Mouse (Mus musculus) heart, postnatal 14 days (tissue): ENCODE data around the gene Phlda2. TPM values are rescaled to one million over a fixed set of nuclear protein-coding genes. Genes with fewer than 3 reads are reported as not detected.

Source experiments
- DNase-seq, 2 experiments: peaks; one replicate each; pipeline ENCODE4 v3.0.0; 2021 to 2022
- intact Hi-C: fragments of 180-260 bp; cut with DNase I; formaldehyde crosslinking; loops from one replicate; pipeline ENCODE4 v1.15.1; 2025
- total RNA-seq, 2 experiments: library from RNA; stranded (reverse); gene quantifications; 2 replicates each; pipeline ENCODE4 v1.2.3; 2021

Phlda2 gene
- total RNA-seq, 2 experiments from 2014 or later = not detected

DNA sequence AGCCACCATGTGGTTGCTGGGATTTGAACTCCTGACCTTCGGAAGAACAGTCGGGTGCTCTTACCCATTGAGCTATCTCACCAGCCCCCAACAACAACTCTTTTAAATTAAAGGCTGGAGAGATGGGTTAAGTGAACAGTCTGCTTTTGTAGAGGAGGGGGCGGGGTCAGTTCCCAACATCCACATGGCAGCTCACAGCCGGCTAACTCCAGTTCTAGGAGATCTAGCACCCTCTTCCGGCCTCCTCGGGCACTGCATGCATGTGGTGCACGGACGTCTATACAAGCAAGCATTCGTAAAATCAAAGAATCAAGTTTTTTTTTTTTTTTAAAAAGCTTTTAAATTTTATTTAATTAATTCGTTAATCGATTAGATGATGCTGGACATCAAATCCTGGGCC is 2.9 kb upstream of the Phlda2 start:
- DNase-seq = peak; percentile 77 to 88
- intact Hi-C loops = loop anchor here (1.0 to 5.0 kb wide), 2 partner anchors 26 to 34 kb away; partner anchors contain the start of gene Slc22a18

DNA sequence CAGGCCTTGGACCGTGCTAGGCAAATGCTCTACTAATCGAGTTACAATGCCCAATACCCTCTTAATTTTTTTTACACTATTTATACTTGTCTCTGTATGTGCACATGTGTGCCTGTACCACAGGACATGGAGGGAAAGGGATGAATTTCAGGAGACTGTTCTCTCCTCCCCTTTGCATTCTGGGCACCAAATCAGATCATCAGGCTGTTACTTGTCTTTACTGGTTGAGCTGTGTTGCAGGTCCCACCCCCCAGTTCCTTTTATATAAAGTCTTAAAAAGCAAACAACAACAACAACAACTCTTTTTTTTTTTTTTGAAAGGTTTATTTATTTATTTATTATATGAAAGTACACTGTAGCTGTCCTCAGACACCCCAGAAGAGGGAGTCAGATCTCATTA is 2.5 kb upstream of the Phlda2 start:
- DNase-seq = no peak
- intact Hi-C loops = loop anchor here (5.0 kb wide), 1 partner anchor 33 kb away; the partner anchor contains the start of gene Slc22a18

DNA sequence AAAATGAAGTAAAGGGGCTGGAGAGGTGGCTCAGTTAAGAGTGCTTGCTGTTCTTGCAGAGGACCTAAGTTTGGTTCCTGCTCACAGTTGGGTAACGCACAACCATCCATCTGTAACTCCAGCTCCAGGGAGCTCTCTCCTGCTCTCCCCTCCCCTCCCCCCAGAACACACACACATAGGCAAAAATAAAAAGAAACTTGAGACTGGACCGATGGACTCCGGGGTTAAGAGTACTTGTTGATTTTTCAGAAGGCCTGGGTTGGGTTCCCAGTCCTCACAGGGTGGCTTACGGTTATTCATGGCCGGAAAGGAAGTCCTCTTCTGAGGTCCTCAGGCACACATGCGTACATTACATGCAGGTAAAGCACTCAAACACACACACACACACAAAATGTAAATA is 976 bp upstream of the Phlda2 start:
- intact Hi-C loops = no loop called here
- DNase-seq = no peak

DNA sequence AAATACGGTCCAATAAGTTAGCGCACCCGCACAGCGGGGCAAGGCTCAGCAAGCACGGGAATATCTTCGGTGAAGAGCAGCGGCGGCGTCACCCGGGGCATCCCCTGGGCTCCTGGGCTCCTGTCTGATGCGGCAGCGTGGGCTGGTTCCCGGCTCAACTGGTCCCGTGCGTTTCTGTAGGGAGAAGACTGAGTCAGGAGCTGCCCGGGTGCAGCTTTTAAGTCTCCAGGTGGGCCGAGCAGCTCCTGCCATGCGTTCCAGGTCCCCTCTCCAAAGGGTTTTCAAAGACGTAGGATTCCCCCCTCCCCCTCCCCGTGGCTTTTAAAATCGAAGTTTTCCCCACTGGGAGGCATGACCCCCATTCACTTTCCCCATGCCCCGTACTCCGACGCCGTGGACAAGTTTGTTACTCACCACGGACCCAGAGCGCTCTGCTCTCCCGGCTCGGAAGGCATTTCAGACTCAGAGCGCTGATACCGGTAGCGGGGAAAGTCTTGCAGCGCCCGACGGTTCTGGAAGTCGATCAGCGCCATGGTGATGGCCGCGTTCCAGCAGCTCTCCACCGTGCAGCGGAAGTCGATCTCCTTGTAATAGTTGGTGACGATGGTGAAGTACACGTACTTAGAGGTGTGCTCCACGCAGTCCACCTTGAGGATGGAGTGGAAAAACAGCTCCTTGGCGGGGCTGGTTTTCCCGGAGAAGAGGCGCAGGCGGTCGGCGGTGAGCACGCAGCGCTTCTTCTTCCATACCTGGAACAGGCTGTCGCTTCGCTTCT is 1.1 kb downstream of the Phlda2 start:
- peak; percentile 46 to 58 for DNase-seq
- intact Hi-C loops = no loop called here

DNA sequence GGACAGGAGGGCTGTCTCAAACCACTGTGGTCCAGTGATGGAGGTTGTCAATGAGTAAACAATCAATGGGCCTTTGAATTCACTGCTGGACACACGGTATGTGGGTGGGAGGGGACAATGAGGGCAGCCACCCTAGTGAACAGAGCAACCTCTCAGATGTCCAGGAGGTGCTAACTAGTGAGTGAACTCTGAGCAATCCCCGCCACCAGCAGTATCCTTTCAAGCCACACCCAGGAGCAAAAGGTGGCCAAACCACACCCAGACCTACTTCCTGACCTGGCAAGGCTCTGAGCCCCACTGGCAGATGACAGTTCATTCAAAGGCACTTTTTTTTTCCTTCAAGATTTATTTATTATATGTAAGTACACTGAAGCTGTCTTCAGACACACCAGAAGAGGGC is 2.0 kb downstream of the Phlda2 start:
- intact Hi-C loops = no loop called here
- no peak for DNase-seq

DNA sequence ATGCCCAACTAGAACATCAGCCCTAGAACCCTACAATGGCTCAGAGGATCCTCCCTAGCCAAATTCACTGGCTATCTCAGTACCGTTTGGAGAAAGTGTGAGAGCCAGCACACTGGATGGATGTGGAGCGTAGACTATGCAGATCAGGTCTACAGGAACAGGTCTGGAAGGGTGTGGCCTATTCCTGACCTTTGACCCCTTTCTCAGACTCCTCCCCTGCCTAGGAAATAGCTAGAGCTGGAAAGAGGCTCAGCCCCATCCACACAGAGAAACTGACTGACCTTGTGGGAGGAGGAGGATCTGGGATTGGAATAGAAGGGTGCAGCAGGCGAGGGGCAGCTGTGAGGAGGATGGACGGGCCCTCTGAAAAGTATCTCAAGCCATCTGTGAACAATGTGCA is 4.4 kb downstream of the Phlda2 start:
- no peak for DNase-seq
- intact Hi-C loops = no loop called here

DNA sequence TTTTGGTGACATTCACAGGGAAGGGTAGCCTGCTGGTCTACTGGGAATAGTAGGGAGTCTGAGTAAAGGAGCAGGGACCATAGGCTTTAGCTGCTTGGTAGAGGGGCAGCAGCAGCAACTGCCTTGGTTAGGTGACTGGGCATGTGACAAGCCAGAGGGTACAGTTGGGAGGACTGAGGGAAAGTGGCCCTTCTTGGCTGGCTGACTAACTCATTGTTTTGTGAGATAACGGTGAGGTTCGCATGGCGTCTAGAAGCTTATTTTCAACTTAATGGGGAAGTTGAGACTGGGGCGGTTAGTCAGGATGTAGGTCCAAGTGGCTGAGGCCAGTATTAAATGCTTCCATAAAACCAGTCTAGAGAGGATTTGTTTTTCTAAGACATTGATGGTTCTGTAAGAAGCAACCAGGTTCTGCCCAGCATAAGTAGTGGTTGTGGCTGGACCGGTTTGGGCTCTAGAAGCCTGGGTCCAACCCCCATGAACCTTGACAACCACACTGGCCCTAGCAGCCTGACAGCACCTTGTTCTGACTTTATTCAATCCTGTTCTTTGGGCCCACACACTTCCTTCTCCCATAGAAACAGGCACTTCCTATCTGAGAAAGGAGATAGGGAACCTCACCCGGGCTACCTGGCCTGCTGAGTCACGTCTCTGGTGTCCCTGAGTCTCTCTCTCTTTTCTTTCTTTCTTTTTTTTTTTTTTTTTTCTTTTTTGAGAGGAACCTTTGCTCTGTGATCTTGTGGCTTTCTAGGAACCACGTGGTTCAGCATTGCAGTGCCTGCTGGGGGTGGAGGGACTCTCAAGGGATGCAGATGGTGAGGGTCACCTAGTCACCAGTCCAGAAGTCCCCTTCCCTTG is 7.6 kb downstream of the Phlda2 start:
- no peak for DNase-seq
- intact Hi-C loops = no loop called here

DNA sequence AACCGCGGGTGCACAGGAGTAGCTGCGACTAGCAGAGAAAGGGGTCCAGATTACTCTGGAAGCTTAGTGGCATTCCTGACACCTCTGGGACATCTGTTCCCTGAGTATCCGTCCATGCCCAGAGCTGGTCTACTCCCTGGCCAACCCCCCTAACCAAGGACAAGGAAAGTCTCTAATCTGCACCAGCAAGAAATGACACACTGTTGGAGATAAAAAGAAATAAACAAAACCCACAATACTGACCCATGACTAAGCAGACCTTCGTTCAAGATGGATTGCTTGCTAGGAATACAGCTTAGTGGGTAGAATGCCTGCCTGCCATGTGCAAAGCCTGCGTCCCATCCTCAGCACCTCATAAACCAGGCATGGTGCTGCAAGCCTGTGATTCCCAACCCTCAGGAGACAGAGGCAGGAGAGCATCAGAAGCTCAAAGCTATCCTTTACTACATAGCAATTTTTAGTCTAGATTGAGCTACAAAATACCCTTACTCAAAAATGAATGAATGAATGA is 9.3 kb downstream of the Phlda2 start:
- DNase-seq = no peak
- intact Hi-C loops = no loop called here

DNA sequence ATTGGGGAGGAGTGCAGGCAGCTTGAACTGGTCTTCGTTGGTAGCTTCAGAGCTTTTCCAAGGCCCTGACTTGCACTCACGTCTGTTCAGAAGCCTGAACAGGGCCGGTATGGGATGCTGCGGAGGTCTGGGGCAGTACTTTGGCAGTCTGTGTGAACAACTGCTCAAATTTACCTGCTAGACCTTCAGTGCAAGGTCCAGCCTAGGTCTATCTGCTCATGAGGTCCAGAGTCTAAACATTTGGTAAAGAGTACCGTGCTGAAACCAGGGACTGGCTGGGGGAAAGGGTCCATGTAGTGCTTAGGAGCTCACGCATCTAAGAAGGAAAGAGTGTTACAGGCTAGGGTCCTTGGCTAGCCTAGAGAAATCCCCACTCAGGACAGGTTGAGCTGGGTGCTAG is 13.2 kb downstream of the Phlda2 start:
- intact Hi-C loops = no loop called here
- no peak for DNase-seq

DNA sequence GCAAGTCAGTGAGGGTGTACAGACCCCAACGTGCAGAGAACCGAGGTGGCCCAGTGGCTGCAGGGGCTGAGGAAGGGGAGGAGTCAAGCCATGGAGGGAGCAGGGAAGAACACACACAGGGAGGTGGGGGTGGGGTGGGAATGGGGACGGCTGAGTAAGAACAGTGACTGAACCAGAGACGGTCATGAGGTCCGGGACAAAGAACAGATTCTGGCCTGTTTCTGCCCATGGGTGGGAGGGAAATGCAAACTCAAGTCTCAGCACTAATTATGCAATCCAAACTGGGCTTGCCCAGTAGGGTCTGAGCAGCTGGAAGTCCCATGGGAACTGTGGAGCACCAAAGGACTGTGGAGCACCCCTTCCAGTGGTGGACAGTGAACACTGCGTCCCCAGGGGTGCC is 20.4 kb downstream of the Phlda2 start:
- DNase-seq = no peak
- intact Hi-C loops = loop anchor here (5.0 kb wide), 1 partner anchor 265 kb away; no protein-coding TSS in a partner anchor

DNA sequence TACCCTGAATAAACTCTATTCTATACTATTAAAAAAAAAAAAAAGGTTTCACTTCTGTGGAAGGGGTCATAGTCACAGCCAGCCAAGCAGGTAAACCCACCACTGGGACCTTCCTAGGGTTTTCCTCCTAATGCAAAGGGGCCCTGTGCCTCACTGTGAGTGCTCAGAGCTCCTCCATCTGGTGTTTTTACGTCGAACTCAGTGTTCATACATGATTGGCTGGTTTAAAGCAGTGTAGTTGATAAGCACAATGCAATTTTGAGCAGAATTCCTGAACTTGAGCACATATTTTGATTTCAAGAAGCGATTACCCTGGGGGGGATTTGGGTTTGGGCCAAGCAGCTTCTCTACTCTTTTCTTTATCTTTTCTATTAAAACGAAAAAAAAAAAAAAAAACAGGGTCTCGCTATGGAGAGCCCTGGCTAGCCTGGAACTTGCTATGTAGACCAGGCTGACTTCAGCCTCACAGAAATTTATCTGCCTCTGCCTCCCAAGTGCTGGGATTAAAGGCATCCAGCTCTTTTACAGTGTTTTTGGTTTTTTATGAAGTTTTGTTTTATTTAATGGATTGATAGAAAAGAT is 21.1 kb downstream of the Phlda2 start:
- intact Hi-C loops = loop anchor here (5.0 kb wide), 1 partner anchor 265 kb away; no protein-coding TSS in a partner anchor
- no peak for DNase-seq

DNA sequence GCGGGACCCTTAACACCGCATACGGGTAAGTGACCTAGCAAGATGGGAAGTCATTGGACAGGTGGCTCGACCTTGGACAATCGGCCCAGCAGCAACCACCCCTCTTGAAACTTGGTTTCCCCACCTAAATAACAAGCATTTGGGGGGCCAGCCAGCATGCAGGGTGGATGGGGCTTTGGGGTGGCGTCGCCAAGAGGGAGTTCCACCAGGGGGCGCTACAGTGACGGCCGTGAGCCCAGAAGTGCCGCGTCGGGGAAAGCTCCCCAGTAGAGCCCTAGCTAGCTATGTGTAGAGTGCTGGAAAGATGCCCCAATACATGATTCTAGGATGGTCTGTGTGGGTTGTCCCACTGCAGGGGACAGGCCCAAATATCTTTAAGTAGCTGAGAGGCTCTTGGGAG is 22.5 kb downstream of the Phlda2 start:
- peak; percentile 73 to 84 for DNase-seq
- intact Hi-C loops = loop anchor here (1.0 to 5.0 kb wide), 2 partner anchors 26 to 267 kb away; no protein-coding TSS in a partner anchor

DNA sequence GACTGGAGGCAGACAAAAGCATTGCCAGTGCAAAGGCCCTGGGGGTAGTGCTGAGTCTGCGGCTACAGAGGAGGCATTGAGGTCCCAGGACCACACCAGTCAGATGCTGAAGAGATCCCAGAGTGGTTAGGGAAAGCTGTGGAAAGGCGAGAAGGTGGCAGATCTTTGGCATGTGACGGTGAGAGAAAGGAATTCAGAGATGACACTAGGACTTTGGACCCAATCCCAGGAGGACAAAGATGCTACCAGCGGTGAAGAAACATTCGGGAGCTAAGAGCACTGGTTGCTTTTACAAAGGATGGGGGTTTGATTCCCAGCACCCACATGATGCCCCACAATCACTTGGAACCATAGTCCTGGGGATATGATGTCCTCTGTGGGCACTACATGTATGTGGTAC is 25.1 kb downstream of the Phlda2 start:
- intact Hi-C loops = no loop called here

DNA sequence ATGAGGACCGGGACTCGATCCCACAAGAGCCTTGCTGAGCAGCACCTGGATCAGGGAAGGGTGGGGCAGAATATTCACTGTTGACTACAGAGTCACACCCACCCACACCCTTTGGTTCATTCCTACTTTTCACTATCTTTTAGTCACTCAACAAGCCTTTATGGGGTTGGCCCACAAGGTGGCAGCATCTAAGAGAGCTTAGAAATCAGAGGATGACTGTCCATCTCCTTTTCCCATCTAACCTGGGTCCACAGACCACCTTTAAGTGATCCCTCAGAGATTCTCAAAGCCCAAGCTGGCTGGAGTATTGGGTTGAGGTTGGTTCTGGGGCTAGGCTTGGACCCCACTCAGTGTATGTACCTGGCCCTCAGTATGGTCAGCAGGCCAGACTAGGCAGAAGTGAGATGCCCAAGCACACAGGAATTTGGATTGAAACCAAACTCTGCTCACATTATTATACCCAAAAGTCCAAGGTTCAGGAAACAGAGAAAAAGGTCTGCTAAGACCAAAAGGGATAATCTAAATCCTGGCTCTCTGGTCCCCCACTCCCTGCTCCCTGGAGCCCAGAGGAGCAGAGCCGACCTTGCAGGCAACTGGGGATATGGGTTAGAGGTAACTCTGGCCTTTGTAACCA is 26.1 kb downstream of the Phlda2 start:
- no peak for DNase-seq
- intact Hi-C loops = no loop called here

More for the DNA sequence above, 25.1 kb downstream of the Phlda2 start:
- DNase-seq = no peak

DNA sequence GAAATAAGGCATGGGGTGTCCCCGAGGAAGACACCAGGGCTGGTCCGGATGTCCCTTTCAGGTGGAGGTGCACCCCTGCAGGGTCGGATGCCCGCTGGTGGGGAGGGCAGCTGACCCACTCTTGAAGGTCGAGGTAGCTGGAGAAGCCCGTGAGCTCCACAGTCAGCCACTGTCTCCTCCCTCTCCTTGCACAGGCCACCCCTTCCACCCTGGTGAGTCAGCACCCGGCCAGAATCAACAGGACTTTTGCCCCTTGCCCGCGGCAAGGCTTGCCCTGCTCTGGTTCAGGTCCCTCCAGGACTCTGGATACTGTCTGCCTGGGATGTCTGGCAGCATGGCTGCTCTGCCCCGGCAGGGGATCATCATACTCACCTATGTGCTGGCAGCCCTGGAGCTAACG is 27.1 kb downstream of the Phlda2 start:
- no peak for DNase-seq
- intact Hi-C loops = no loop called here

DNA sequence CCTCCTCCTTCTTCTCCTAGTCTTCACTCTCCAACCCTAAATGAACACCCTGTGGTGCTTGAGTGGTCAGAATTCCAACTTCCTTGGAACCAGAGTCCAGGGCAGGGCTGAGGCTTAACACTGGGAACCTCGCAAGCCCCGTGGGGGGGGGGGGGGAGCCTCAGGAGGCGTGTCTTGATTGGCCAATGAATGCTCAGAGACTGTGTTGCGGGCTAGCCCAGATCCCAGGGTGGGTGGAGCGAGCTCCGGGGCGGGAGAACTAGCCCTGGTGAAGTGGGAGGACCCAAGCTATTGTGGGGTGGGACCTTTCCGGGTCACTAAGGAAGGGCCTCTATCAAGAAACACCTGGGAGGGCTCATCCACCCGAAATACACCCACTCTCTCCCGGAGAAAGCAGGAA is 28.1 kb downstream of the Phlda2 start:
- no peak for DNase-seq
- intact Hi-C loops = loop anchor here (5.0 kb wide), 2 partner anchors 32 to 468 kb away; partner anchors contain the start of gene Tspan32

DNA sequence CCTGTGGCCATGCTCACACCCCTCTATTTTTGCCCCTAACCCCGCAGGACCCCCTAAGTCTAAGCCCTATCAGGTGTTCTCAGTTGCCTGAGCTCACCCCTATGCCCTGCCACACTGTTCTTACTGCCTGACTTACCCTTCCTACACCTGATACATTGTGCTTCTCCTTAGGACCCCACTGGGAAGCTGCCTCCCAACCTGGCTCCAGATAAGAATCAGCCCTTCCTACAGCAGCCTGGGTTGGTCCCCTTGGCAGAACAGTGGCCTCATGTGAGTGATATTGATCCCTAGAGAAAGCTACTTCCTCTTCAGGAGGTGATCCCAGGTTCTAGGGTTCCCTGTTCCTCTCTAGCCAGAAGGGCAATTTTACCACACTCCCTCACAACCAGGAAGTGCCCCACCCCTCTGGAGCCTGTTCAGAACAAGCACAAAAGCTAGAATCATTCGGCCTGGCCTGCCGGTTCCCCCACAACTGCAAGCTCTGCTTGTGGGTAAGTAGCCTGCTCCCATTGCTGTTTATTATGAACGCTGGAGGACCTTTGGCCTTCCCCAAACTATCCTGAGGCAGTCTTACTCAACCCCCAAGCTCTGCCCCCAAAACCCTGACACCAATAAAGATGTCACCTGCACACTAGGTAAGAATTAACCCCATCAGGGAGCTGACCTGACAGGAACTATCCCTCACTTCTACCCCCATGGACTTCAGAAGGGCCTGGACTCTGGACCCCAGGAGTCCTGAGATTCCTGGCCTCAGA is 29.4 kb downstream of the Phlda2 start, which contains the start of gene Slc22a18:
Gene Slc22a18 (plus strand): TSS at position 390 of the 755 bp plus-strand sequence.
- DNase-seq = peak; percentile 30 to 55
- intact Hi-C loops = loop anchor here (5.0 kb wide), 2 partner anchors 34 to 466 kb away; partner anchors contain the start of gene Tspan32

DNA sequence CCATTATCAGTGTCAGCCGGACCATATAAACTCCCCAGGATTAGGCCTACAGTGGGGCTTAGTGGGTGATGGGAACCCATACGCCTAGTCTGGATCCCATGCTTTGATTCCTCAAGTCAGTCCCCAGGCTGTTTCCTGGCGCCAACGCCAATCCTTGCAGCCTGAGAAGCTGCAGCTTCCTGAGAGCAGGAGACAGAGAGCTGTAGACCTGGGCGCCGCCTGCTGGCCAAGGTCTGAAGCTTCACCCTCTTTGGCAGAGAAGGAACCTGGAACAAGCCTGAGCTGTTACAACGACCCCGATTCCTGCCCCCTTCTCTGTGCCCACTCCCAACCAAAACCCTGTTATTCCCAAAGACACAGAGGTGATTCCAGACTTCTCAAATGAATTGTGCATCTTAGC is 33.0 kb downstream of the Phlda2 start:
- peak; percentile 86 to 87 for DNase-seq

DNA sequence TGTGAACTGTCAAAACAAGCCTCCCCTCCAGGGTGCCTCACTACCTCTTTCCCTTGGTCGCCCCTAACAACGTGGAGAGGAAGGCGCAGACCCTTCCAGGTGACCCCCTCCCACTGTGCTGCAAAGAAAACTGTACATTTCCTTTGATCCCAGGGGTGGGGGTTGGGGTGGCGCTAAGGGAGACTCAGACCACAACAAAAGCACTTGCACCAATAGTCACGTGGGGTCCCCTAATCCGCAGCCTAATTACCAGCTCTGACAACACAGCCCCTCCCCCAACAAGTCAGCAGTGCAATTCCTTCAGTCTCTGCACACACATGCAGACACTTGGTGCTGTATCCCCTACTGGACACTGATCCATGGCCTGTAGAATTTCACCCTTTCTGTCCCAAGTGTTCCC is 35.2 kb downstream of the Phlda2 start:
- intact Hi-C loops = loop anchor here (2.0 kb wide), 1 partner anchor 373 kb away; the partner anchor contains the start of gene Trpm5

More for the DNA sequence above, 33.0 kb downstream of the Phlda2 start:
- intact Hi-C loops = loop anchor here (5.0 kb wide), 2 partner anchors 37 to 463 kb away; partner anchors contain the start of gene Tspan32

More for the DNA sequence above, 35.2 kb downstream of the Phlda2 start:
- DNase-seq = no peak
